Mouse (Mus musculus): ENCODE results near the gene Mia. TPM values are rescaled to one million over a fixed set of nuclear protein-coding genes. Genes with fewer than 3 reads are reported as not detected.

Gene Mia
- 59.5 and 67.0 TPM in 2 replicates for polyA plus RNA-seq (2015; fragmentation: Nextera tagmentation; extraction: Ambion mirVana)

GRCm38 (mm10) chr7:27180837-27181695 is at the start of gene Mia, which contains the start of gene Gm21983:
Gene Mia, minus strand, starts transcription at chr7:27181157.
Gene Gm21983, minus strand, starts transcription at chr7:27181086.

DNA sequence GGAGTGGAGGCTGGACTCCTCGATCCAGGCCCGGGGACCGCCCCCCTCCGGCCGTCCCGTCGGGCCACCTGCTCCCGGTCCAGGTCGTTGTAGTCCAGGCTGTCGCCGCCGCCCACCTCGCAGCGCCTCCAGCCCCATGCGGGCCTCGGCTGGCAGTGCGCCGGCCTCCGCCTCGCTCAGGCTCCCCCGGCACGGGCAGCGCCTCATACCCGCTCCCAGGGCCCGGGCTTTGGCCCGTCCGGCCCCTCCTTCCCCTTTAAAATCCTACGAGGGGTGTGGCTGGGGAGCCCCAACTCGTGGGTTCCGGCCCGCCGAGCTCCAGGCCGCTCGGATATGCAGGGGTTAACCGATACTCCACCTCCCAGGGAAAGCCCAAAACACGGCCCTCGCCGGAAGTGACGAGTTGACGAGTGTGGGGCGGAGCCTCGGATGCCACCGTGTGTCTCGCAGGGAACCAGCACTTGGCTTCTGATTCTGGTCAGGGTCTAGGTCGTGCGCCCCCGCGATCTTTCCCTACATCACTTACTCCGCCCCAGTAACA is 47.4 kb upstream of the Mia start, which contains the start of gene Itpkc:
TSS of gene Itpkc (minus strand) at position 381 of the 541 bp plus-strand sequence.

DNA sequence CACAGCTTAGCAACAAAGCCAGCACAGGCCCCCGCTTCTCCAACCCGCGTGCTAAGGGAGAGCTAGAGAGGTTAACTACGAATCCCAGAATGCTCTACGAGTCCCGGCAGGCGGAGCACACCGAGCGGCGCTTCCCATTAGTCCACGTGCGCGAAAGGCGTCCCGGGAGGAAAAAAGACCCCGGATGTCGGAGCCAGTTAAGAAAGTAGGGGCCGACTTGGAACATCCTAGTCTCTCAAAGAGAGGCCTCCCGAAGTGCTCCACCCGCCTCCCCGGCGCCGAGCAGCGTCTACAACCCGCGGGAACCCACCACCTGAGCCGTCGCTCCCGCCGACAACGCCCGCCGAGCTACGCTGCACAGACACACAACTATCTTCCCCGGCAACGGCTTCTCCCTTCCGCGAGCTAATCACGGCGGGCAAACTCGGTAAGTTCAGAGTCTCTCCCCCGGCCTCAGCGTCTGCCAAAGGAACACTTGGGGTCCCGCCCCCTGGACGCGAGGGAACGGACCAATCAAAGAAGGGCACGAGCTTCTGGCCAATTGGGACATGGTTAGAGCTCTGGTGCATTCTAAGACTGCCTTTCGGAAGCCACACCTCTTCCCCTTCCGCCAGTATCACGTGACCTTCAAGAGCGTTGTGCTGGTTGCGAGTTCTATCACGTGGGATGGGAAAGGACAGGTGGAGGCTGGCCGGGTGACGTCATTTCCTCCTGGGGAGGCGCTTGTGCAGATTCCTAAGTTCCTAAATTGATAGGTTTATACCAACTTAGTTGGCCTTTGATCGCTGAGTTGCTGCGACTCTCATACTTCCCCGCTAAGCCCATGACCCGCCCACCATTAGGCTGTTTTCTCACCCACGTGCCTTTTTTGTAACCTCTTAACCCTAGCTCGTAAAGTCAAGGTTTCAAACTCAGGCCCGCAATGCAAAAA is 15.0 kb upstream of the Mia start, which contains the start of the genes BC024978 and Snrpa:
TSS of gene BC024978 (plus strand) at position 101 of the 931 bp plus-strand sequence.
TSS of gene Snrpa (minus strand) at position 591 of the 931 bp plus-strand sequence.

DNA sequence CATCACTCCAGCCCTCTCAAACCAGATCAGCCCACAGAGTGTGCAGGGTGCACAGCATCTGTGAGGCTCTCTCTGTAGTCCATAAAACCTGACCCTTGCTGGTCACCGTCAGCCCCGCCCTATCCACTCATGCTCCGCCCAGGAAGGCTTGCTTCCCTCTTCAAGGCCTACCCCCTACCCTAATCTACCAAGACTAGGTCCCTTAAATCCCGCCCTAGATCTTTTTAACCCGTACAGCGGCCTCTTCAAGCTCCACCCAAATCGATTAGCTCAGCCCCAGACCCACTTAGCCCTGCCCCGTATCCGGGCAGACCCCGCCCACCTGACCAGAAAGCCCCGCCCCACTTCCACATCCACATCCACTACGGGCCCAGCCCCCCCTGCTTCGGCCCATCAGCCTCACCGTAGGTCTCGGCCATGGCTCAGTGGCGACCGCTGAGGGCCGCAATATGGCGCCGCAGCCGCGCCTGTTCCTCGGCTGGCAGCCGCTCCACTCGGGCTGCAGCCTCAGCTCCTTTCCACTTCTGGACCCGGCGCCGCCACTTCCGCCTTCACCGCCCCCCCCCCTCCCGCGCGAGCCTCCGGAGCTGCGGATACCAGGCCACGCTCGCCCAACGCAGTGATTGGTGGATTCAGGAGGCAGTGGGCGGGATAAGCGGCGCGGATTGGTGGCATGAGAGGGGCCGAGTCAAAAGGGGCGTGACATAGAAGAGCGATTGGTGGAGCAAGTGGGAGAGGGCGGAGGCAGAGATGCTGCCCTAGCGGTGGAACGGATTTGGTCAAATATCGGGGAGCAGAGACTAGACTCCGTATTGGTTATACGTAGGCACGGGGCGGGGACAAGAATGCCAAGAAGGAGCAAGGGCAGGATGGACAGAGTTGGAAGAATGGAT is 2.4 kb downstream of the Mia start, which contains the start of gene Rab4b:
TSS of gene Rab4b (minus strand) at position 573 of the 893 bp plus-strand sequence.

DNA sequence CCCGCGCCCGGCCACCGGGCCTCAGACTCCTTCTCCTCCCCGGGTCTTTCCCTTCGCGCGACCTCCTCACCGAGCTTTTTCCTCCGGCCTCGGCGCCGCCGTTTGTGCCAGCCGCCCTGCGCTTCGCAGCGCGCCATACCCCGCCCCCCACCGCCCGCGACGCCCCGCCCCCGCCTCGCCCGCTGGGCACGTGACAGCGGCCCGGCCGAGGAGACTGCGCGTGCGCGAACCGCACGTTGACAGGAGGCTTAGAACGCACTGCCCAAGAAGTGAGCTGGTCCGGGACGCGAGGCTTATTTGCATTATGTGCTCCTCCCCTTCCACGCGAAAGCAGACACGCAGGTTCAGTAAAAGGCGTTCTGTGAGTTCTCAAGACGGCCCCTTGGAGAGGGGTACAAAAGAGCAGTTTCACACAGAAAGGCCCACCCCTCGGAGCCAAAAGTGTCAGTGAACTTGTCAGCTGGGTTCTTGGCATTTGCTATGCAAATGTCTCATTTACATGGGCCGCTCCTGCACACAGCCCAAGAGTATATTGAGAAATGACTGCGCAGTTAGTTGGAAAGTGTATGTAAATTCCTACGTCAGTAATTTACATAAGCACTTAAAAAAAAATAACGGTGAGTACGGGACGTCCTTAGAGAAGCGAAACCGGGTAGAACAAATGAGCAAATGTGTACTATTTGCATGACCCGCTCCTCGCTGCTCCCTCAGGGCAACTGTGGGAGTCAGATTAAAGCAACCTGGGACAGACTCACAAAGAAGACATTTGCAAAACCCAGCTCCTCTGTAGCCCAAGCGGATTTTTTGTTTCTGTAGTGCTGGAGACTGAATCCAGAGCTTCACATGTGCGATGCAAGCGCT is 14.1 kb downstream of the Mia start, which contains the start of gene Egln2:
TSS of gene Egln2 (minus strand) at position 189 of the 861 bp plus-strand sequence.

GRCm38 (mm10) chr7:27153205-27153764 is 27.7 kb downstream of the Mia start, which contains the start of gene Cyp2t4:
Gene Cyp2t4, plus strand, starts transcription at chr7:27153714.

MicroRNA genes within 50 kb of the gene (microRNA counts, 519-probe panel; counts per million panel counts)
- microRNA mmu-miR-1191 = 40.5 counts per million

Small RNA genes lying within 50 kb of the gene (microRNA-seq; reads per million reads assigned to microRNA genes)
- not detected for gene Mir1191
- gene Mir3101 = not detected

Other genes with a start within 250 kb of the Mia start
- gene Cyp2a22, start 241.8 kb downstream of the Mia start, polyA plus RNA-seq (2015; fragmentation: Nextera tagmentation; extraction: Ambion mirVana) = not detected in 2 replicates
- gene Cyp2a12, start 152.1 kb downstream of the Mia start, polyA plus RNA-seq (2015; fragmentation: Nextera tagmentation; extraction: Ambion mirVana) = not detected in 2 replicates
- gene Cyp2f2, start 61.2 kb downstream of the Mia start, polyA plus RNA-seq (2015; fragmentation: Nextera tagmentation; extraction: Ambion mirVana) = not detected in 2 replicates
- gene Cyp2t4, start 27.4 kb downstream of the Mia start, polyA plus RNA-seq (2015; fragmentation: Nextera tagmentation; extraction: Ambion mirVana) = 0.19 and 0.41 TPM in 2 replicates
- 83.1 and 87.9 TPM in 2 replicates for gene Egln2, start 14.4 kb downstream of the Mia start, polyA plus RNA-seq (2015; fragmentation: Nextera tagmentation; extraction: Ambion mirVana)
- 130 and 136 TPM in 2 replicates for gene Rab4b, start 2.3 kb downstream of the Mia start, polyA plus RNA-seq (2015; fragmentation: Nextera tagmentation; extraction: Ambion mirVana)
- not detected in 2 replicates for gene Gm21983, start 71 bp downstream of the Mia start, polyA plus RNA-seq (2015; fragmentation: Nextera tagmentation; extraction: Ambion mirVana)
- 2.1 and 2.3 TPM in 2 replicates for gene BC024978, start 14.6 kb upstream of the Mia start, polyA plus RNA-seq (2015; fragmentation: Nextera tagmentation; extraction: Ambion mirVana)
- 131 and 145 TPM in 2 replicates for gene Snrpa, start 15.1 kb upstream of the Mia start, polyA plus RNA-seq (2015; fragmentation: Nextera tagmentation; extraction: Ambion mirVana)
- 5.0 and 5.6 TPM in 2 replicates for gene Itpkc, start 47.5 kb upstream of the Mia start, polyA plus RNA-seq (2015; fragmentation: Nextera tagmentation; extraction: Ambion mirVana)
- 16.1 and 16.7 TPM in 2 replicates for gene Coq8b, start 51.9 kb upstream of the Mia start, polyA plus RNA-seq (2015; fragmentation: Nextera tagmentation; extraction: Ambion mirVana)
- 57.0 and 57.6 TPM in 2 replicates for gene Numbl, start 77.3 kb upstream of the Mia start, polyA plus RNA-seq (2015; fragmentation: Nextera tagmentation; extraction: Ambion mirVana)
- gene Ltbp4, start 156.5 kb upstream of the Mia start, polyA plus RNA-seq (2015; fragmentation: Nextera tagmentation; extraction: Ambion mirVana) = 11.5 and 15.6 TPM in 2 replicates
- 16.3 and 17.5 TPM in 2 replicates for gene Shkbp1, start 174.9 kb upstream of the Mia start, polyA plus RNA-seq (2015; fragmentation: Nextera tagmentation; extraction: Ambion mirVana)
- not detected in 2 replicates for gene Gm20479, start 176.3 kb upstream of the Mia start, polyA plus RNA-seq (2015; fragmentation: Nextera tagmentation; extraction: Ambion mirVana)